Mouse (Mus musculus): ENCODE results near the gene Zfp345. TPM values are rescaled to one million over a fixed set of nuclear protein-coding genes. Genes with fewer than 3 reads are reported as not detected.
"Not testable (repeated sequence)": the region's sequence is repeated elsewhere in the genome, so short reads cannot be mapped to it uniquely, and the experiment has no call there.

The Zfp345 gene
- total RNA-seq, 1 experiment, result 18.2 TPM

DNA sequence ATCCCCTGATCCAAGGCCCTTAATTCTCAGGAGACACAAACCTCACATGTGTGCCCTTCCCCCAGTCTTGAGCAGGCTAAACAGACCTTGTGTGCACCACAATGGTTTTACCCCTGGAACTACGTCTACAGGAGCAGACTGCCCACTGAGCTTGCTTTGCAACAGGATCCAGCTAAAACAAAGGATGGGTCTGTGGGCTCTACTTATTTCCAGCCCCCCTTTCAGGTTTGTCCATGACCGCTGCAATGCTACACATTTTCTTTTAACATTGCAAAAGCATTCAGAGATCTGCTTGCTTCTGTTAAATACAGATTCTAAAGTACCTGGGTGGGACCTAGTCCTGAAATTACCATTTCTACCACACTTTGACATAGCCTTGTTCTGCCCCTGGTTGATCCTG, 8.1 kb upstream of the Zfp345 start:
- H3K36me3 ChIP-seq (ENCODE audit: control insufficient read depth, insufficient read depth, low read length, poor library complexity, severe bottlenecking), result no peaks in the 10 kb centered on the region
- DNase-seq (ENCODE audit: low read depth, low spot score), result no peak
- H3K4me3 ChIP-seq (ENCODE audit: insufficient read depth in 1 of 2, low read depth in 1 of 2, low read length in 2 of 2, poor library complexity in 1 of 2, severe bottlenecking in 1 of 2), result no peak overlapping the region
- H3K9ac ChIP-seq (ENCODE audit: insufficient read depth, low read depth, low read length, poor library complexity, severe bottlenecking), result no peak overlapping the region
- H3K4me1 ChIP-seq (ENCODE audit: control insufficient read depth in 2 of 2, insufficient read depth in 2 of 2, low read length in 2 of 2, poor library complexity in 1 of 2), result peaks cover 0 to 2% of the 10 kb centered on the region in 2 experiments; a peak in 1 of 4 replicates
- no peaks in the 10 kb centered on the region for H3K9me3 ChIP-seq (ENCODE audit: control insufficient read depth, insufficient read depth, low read depth, low read length)
- H3K27ac ChIP-seq (ENCODE audit: insufficient read depth, low read depth, low read length, poor library complexity, severe bottlenecking), result no peak overlapping the region; the same call in 1 of the 2 replicates
- TF ChIP-seq MAFK (IDR thresholded peaks at IDR 0.05; ENCODE audit: insufficient read depth, low read depth, low read length), result no peak
- no peak for TF ChIP-seq CHD2 (IDR thresholded peaks at IDR 0.05; ENCODE audit: low read depth, low read length)
- TF ChIP-seq ZNF384 (IDR thresholded peaks at IDR 0.05; ENCODE audit: low read depth, low read length), result no peak
- TF ChIP-seq ZC3H11A (IDR thresholded peaks at IDR 0.05; ENCODE audit: borderline replicate concordance, low read depth, low read length), result no peak
- TF ChIP-seq HCFC1 (IDR thresholded peaks at IDR 0.05; ENCODE audit: borderline replicate concordance, insufficient read depth, low read length), result no peak
- in situ Hi-C loops (cut with MboI; ENCODE audit: low sequenced_read_pairs in 2 of 2, unreplicated experiment in 2 of 2), result no loop called here

GRCm38 (mm10) chr2:150451180-150451919, 33.5 kb downstream of the Zfp345 start, which contains the start of gene Zfp442:
Gene Zfp442 (minus strand): TSS chr2:150451486.
- H3K4me1 ChIP-seq (ENCODE audit: control insufficient read depth in 2 of 2, insufficient read depth in 2 of 2, low read length in 2 of 2, poor library complexity in 1 of 2); H3K27ac ChIP-seq (ENCODE audit: insufficient read depth, low read depth, low read length, poor library complexity, severe bottlenecking); H3K36me3 ChIP-seq (ENCODE audit: control insufficient read depth, insufficient read depth, low read length, poor library complexity, severe bottlenecking); H3K9me3 ChIP-seq (ENCODE audit: control insufficient read depth, insufficient read depth, low read depth, low read length); in situ Hi-C loops (cut with MboI; ENCODE audit: low sequenced_read_pairs in 2 of 2, unreplicated experiment in 2 of 2): not testable (repeated sequence)
- H3K9ac ChIP-seq (ENCODE audit: insufficient read depth, low read depth, low read length, poor library complexity, severe bottlenecking), result peak within 1 kb of the TSS; percentile 72; the same call in 1 of the 2 replicates
- peak; percentile 44 for DNase-seq (ENCODE audit: low read depth, low spot score)
- peak within 1 kb of the TSS; percentile 75 to 79 for H3K4me3 ChIP-seq (ENCODE audit: insufficient read depth in 1 of 2, low read depth in 1 of 2, low read length in 2 of 2, poor library complexity in 1 of 2, severe bottlenecking in 1 of 2)

DNA sequence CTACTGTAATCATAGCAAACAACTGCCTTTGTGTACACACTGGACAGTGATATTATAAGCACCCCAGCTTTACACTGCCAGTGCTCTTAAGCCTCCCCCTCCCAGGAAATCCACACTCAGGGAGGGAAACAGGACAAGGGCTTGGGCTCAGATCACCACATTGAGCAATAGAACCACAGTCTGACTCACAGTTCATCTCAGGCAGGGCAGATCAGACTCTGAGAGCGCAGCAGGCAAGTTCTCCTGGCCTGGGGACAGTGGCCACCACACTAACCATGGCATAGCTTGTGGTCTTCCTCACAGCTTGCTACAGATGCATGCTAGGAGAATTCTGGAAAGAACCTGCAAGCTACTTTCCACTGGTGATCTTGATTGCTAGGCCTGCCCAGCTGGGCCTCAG, 45.8 kb downstream of the Zfp345 start:
- in situ Hi-C loops (cut with MboI; ENCODE audit: low sequenced_read_pairs in 2 of 2, unreplicated experiment in 2 of 2); H3K36me3 ChIP-seq (ENCODE audit: control insufficient read depth, insufficient read depth, low read length, poor library complexity, severe bottlenecking); H3K27ac ChIP-seq (ENCODE audit: insufficient read depth, low read depth, low read length, poor library complexity, severe bottlenecking); DNase-seq (ENCODE audit: low read depth, low spot score); H3K4me3 ChIP-seq (ENCODE audit: insufficient read depth in 1 of 2, low read depth in 1 of 2, low read length in 2 of 2, poor library complexity in 1 of 2, severe bottlenecking in 1 of 2); H3K4me1 ChIP-seq (ENCODE audit: control insufficient read depth in 2 of 2, insufficient read depth in 2 of 2, low read length in 2 of 2, poor library complexity in 1 of 2); H3K9me3 ChIP-seq (ENCODE audit: control insufficient read depth, insufficient read depth, low read depth, low read length); H3K9ac ChIP-seq (ENCODE audit: insufficient read depth, low read depth, low read length, poor library complexity, severe bottlenecking): not testable (repeated sequence)

Other genes with a start within 250 kb of the Zfp345 start
- 11.2 and 14.4 TPM in 2 replicates for gene Gm21994, start 229.5 kb downstream of the Zfp345 start, total RNA-seq (2012; rRNA removed)
- 33.2 and 34.1 TPM in 2 replicates for gene Gm14124, start 227.6 kb downstream of the Zfp345 start, total RNA-seq (2012; rRNA removed)
- 4.5 and 9.4 TPM in 2 replicates for gene Gm10130, start 161.4 kb downstream of the Zfp345 start, total RNA-seq (2012; rRNA removed)
- 10.1 and 11.7 TPM in 2 replicates for gene 3300002I08Rik, start 122.3 kb downstream of the Zfp345 start, total RNA-seq (2012; rRNA removed)
- 6.4 and 7.8 TPM in 2 replicates for gene Zfp442, start 33.6 kb downstream of the Zfp345 start, total RNA-seq (2012; rRNA removed)
- gene Cst7, start 85.3 kb upstream of the Zfp345 start, total RNA-seq (2012; rRNA removed), result not detected in 2 replicates
- 35.0 and 44.0 TPM in 2 replicates for gene Apmap, start 123.5 kb upstream of the Zfp345 start, total RNA-seq (2012; rRNA removed)
- 3.2 and 4.0 TPM in 2 replicates for gene Acss1, start 183.4 kb upstream of the Zfp345 start, total RNA-seq (2012; rRNA removed)
- 0.13 TPM in 1 of 2 replicates, not detected in the other for gene Vsx1, start 204.3 kb upstream of the Zfp345 start, total RNA-seq (2012; rRNA removed)